Mouse (Mus musculus): Measurements from ENCODE around the gene Cacna2d3.

Gene Cacna2d3

DNA sequence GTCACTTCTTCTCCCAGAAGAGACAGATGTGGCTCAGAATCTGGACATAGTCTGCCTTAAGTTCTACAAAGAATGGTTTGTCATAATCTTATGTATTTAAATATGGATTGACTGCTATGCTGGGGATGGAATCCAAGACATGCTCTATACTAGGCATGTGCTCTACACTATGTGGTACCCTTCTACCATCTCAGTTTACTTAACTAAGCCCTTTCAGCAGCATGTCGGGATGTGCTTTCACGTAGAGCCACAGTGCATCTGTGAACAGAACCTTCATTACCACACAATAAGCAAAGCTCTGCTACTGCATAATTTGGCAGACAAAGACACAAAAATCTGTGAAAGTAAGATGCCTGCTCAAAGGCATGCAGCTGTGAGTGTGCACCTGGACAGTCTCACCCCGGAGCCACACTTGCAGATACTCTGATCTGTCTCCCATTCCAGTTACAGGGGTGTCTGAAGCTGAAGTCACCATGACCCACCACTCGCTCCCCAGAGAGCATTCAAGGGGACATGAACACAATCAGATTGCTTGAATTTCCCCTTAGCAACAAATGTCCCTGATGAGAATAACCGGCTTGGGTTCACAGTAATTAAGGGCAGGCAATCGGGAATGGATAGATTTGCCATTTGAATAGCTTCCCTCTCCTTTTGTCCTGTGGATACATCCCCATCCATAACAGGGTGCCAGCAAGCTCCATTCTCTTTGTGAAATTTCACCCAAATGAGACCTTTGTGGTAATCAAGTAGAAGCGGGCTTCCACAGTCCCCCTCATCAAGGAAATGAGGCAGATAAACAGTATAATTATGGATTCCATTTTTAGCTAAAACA, 773.4 kb downstream of the Cacna2d3 start:
- DNase-seq (ENCODE audit: low read depth, low spot score) = no peak

DNA sequence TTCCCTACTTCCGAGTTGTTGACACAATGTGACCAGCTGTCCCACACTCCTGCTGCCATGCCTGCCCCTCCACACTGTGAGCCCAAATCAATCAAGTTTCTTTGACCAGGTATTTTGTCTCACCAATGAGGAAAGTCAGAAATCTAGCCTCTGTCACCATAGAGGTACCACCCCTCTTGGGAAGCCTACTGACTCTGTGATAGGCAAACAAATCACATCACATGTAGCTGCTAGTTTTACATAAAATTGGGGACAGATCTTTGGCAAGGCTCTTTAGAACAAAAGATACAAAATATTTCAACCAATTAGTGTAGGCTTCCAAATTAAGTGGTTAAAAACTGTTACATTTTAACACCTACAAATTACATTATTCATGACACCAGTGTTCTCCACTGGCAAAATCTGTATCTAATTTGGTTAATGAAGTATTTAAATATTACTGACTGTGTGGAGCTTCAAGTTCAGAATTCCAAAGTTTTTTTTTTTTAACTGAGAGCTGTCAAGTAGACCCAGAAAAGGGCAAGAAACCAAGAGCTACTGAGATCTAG, 788.8 kb downstream of the Cacna2d3 start:
- DNase-seq (ENCODE audit: low read depth, low spot score) = no peak

- no peak for DNase-seq (ENCODE audit: low read depth, low spot score)
These were observed 798.3 kb downstream of the Cacna2d3 start for GRCm38 (mm10) chr14:28923180-28923961.

DNA sequence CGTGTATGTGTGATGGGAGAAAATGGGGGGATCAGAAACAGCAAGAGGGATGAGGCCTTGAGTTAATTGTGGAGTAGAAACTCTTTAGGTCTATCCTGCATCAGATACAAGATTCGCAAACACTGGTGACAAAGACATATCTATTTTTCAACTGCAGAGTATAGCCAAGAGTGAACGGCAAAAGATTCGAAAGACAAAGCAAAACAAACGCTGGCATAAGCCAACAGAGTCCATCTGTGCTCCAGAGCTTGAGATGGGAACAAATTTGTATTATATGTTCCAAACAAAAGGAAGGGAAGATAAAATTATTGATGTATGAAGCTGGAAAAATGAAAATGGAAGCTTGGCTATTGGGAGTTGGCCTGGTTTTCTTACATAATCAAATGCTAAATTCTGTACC, 802.8 kb downstream of the Cacna2d3 start:
- no peak for DNase-seq (ENCODE audit: low read depth, low spot score)

DNA sequence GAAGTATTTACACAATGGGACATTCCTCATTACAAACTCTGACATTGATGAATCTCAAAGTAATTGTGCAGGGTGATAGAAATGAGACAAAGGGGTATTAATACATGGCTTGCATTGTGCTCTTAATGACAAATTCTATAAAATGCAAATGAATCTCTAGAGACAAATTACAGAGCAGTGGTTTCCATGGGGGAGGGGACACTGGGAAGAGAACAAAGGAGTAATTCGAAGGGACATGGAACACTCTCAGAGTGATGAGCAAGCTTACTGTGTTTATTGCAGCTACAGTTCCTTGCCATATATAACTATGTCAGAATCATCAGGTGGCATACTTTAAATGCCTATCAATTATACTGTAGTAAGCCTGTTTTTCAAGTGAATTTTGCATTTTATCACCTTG, 806.7 kb downstream of the Cacna2d3 start:
- DNase-seq (ENCODE audit: low read depth, low spot score) = no peak

GRCm38 (mm10) chr14:28907659-28908058, 814.0 kb downstream of the Cacna2d3 start:
- DNase-seq (ENCODE audit: low read depth, low spot score) = no peak

- DNase-seq (ENCODE audit: low read depth, low spot score) = no peak
These were observed 829.1 kb downstream of the Cacna2d3 start for GRCm38 (mm10) chr14:28892530-28892929.

GRCm38 (mm10) chr14:28887373-28887772, 834.3 kb downstream of the Cacna2d3 start:
- DNase-seq (ENCODE audit: low read depth, low spot score) = no peak

DNA sequence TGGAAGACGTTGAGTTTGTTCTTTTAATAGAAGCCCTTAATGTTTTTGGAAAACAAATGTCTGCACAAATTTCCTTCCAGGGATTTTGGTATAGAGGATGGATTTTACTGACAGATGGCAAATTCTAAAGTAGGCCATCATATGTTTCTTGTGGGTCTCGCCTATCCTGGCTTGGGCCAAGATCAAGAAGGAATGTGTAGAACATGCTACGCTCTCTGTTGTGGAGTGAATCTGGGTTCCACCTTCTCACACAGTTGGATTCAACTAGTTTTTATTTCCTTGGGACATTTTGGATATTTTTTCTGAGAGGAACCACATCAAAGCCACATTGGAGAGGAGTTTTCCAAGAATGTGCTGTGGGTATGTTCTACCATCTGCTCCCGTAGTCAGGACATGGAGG, 835.0 kb downstream of the Cacna2d3 start:
- no peak for DNase-seq (ENCODE audit: low read depth, low spot score)

DNA sequence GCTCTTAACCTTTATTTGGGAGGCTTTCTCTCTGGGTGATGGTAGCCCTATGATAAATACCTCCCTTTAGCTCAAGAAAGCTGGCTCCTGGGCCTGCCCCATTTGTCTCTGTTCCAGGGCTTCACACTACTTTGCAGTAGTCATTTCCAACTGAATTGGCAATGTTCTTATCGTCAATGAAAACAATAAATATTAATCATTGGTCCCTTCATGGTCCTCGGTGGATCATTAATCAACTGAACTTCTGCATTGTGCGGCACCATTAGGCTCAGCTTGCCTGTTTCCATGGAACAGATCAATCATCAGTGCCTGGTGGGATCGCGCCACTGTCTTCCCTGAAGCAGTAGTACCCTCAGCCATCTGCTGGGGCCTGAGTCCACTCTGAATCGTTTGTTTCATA, 850.7 kb downstream of the Cacna2d3 start:
- DNase-seq (ENCODE audit: low read depth, low spot score) = peak; percentile 24

GRCm38 (mm10) chr14:28870382-28870781, 851.3 kb downstream of the Cacna2d3 start:
- no peak for DNase-seq (ENCODE audit: low read depth, low spot score)

- DNase-seq (ENCODE audit: low read depth, low spot score) = no peak
These were observed 856.7 kb downstream of the Cacna2d3 start for GRCm38 (mm10) chr14:28864925-28865324.

DNA sequence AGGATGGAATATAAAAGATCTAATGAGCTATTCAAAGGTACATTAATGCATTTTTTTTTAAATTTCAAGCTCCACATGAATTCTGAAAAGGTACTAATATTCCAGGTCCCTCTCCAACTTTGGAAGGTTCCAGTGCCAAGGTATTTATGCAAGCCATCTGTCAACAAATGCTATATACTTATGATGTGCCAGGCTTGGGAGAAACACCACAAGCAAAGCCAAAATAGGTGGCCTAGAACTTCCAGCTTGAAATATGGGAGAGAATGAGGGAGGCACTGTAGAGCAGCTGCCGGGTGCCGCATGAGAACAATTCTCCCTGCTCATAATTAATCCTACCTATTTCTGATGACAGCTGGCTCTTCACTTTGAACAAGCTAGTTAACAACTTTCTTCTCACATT, 860.5 kb downstream of the Cacna2d3 start:
- DNase-seq (ENCODE audit: low read depth, low spot score) = no peak
